Comparison of ENCODE assay signal across 8 mouse cellular contexts in the genomic region with DNA sequence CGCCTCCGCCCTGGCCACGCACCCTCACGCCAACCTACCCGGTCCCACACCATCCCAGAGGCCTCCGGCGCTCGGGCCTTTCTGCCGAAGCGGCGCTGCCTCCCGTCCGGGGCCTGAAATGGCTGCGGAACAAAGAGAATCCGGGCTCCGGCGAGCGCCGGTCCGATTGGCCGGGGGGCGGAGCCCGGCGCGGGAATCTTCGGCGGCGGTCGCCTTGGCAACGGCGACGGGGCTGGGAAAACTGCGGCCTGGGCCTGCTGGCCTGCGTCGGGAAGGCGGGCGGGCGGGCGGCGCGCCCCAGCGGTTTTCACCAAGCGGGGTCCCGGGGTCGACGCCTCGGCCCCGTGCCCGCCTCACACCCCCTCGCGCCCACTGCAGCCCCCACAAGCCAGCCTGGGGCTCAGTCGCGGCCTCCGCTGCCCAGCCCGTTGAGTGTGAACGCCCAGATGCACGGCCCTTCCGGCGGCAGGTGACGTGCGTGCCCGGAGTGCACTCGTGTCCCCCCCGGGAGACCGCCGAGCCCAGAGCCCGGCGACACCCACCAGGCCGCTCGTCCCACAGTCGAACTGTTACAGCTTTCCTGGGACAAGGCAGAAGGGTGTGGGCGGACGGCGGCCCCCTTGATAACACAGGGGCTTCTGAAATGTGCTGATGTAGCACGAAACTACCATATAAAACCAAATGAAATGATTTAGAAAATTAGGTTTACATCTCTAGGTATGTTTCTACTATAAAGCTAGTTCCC. TPM values are rescaled to one million over a fixed set of nuclear protein-coding genes. Genes with fewer than 3 reads are reported as not detected.
A peak's percentile ranks its signal among the peaks of the same experiment; 100 is the strongest.
DNase-seq lines count a peak whose midpoint lies in the region; ATAC-seq lines count a peak whose summit lies in the region.

Gene Tnpo1, minus strand, starts transcription at position 172 of the 745 bp plus-strand sequence.

- H3K27me3 ChIP-seq in hindbrain, embryonic 15.5 days, result no peaks in the 10 kb centered on the region

- H3K4me3 ChIP-seq in hindbrain, embryonic 15.5 days, result peak within 1 kb of the TSS; percentile 76
- H3K4me3 ChIP-seq in macrophage (ENCODE audit: inconsistent target), result peak within 1 kb of the TSS; percentile 69

- no peaks in the 10 kb centered on the region for H3K9me3 ChIP-seq in hindbrain, embryonic 15.5 days

- no peaks in the 10 kb centered on the region for H3K36me3 ChIP-seq in hindbrain, embryonic 15.5 days
- 0 out of 2 replicates have a peak, but pooled peaks cover 4% of the 10 kb centered on the region for H3K36me3 ChIP-seq in macrophage (ENCODE audit: inconsistent target)

- whole genome bisulfite sequencing in hindbrain, embryonic 15.5 days, result under 1% methylated on average over 73 of the region's 75 CpGs
- 3% methylated on average over 56 of the region's 75 CpGs for WGBS in macrophage (ENCODE audit: missing documents)

- peaks cover 40% of the 10 kb centered on the region for H3K79me2 ChIP-seq in macrophage (ENCODE audit: inconsistent target)

- peaks cover 32% of the 10 kb centered on the region for H3K4me1 ChIP-seq in hindbrain, embryonic 15.5 days (replicated peaks)

- peak; percentile 95 for ATAC-seq in hindbrain, embryonic 15.5 days (ENCODE audit: low FRiP score, low read depth)

- peak within 1 kb of the TSS; percentile 64 for H3K4me2 ChIP-seq in hindbrain, embryonic 15.5 days

- peak within 1 kb of the TSS; percentile 99 for H3K27ac ChIP-seq in hindbrain, embryonic 15.5 days (replicated peaks)
- peak within 1 kb of the TSS; percentile 63 for H3K27ac ChIP-seq in macrophage

- DNase-seq in R1 (ENCODE audit: low read depth, low spot score), result peak; percentile 88
- DNase-seq in cerebellum, postnatal 25 days, result peak; percentile 94 to 96
- peak; percentile 88 to 92 for DNase-seq in frontal cortex, postnatal 36 days (ENCODE audit: low spot score in 2 of 2)
- peak; percentile 91 to 94 for DNase-seq in left cerebral cortex, adult 18-20 months (ENCODE audit: low spot score in 2 of 2)
- peak; percentile 92 for DNase-seq in right cerebral cortex, adult 18-20 months
- DNase-seq in urinary bladder, postnatal 10 days (ENCODE audit: low spot score), result peak; percentile 64

- peak within 1 kb of the TSS; percentile 89 for H3K9ac ChIP-seq in hindbrain, embryonic 15.5 days

RNA-seq across cellular contexts. Expression of gene Tnpo1, which starts in this region (rescaled TPM):
- 41.9 and 48.6 TPM in 2 replicates for polyA plus RNA-seq in hindbrain, embryonic 15.5 days (2015; fragmentation: Nextera tagmentation; extraction: Ambion mirVana)
- 10 to 100 TPM; 63.1 to 65.1 TPM for total RNA-seq in left cerebral cortex, adult 18-20 months (2021)
- 100 to 1,000 TPM in 12 of 26 experiments, 10 to 100 TPM in 14; 29.0 to 143 (median 86.4) TPM for total RNA-seq in macrophage (2018; cell fraction: chromatin; rRNA removed)
- 10 to 100 TPM; 41.8 to 72.5 (median 57.5) TPM for total RNA-seq in macrophage (2018; cell fraction: cytosol; rRNA removed)
- total RNA-seq in macrophage (2018; cell fraction: nucleus; rRNA removed), result 100 to 1,000 TPM in 2 of 26 experiments, 10 to 100 TPM in 24; 32.3 to 124 (median 65.5) TPM
- 25.1 to 51.3 TPM (median 32.1 TPM) in 3 replicates for polyA plus RNA-seq in macrophage (2018)

Comparison
In these comparisons a context has a peak if more than half of its experiments do, and no peak if none do; other contexts are left out.
1. Peak in every context shown above with its lines: DNase-seq, ATAC-seq, H3K4me3 ChIP-seq and H3K27ac ChIP-seq.